Mouse (Mus musculus) B cell, adult 62 days (primary cell): ENCODE data around the gene Icam4. TPM values are rescaled to one million over a fixed set of nuclear protein-coding genes. Genes with fewer than 3 reads are reported as not detected.

ENCODE experiments used
- total RNA-seq: library from RNA; stranded (reverse); gene quantifications from 4 replicates; pipeline ENCODE4 v1.2.4, GENCODE M21; 2023

The Icam4 gene
- total RNA-seq = 0.63 TPM in 1 of 4 replicates, not detected in the others

DNA sequence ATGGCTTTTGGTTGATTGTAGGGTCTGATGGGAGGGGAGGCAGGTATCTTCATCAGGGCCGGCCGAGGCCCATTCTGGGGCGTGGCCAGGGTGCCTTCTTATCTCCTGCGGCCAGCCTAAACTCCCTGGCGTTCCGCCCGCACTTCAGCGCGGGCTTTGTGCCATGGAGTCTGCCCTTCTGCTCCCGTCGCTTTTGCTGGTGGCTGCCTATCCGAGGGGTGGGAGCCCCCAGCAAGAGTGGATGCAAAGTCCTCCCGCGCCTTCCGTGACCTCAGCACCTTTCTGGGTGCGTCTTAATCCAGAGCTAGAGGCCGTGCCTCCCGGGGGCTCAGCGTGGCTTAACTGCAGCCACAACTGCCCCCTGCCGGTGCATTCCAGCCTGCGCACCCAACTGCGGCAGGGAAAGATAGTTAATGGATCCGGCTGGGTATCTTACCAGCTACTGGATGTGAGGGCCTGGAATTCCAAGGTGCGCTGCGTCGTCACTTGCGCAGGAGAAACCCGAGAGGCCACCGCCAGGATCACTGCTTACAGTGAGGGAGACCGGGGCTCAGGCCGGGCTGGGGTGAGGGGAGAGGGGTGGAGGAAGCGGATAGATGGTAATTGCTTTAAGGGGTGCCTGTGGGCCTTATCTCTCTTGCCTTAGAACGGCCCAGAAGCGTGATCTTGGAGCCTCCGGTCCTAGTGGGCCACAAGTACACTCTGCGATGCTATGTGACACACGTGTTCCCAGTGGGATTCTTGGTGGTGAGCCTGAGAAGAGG lies at the start of gene Icam4:
Gene Icam4 (plus strand): TSS at position 83 of the 764 bp plus-strand sequence.

DNA sequence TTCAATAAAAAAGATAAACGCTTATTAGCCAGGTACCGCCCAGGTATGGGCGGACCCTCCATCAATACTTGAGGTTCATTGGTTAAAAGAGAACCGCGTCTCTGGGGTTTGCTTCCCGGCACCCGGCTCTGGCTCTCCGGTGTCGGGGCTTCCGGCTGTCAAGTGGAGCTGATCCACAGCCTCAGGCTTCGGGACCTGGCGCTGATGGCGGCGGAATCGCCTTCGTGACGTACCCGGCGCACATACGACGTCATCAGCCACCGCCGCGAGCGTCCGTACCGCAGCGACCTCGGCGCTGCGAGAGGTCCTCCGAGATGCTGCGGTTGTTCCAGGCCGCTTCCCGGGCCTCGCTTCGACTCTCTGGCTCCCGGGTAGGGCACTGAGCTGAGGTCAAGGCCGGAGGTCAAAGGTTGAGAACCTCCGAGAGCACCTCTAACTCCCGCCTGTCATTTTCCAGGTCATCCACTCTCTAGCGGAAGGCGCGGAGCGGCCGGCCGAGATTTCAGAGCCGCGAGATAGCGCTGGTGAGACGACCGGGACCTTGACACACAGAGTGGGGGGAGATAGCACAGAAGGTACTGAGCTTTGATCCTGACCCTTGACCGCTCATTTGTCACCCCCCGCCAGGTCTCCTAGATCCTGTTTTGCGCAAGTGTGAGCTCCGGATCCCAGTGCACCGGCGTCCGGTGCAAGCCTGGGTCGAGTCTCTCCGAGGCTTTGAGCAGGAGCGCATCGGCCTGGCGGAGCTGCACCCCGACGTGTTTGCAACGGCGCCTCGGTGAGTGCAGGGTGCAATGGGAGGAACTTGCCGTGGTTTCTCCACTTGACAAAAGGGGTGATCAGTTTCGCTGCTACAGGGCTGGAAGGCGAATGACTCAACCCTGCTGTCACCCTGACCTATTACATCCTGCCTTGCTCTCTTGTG lies 26.3 kb upstream of the Icam4 start, which contains the start of gene Mrpl4:
Gene Mrpl4 (plus strand): TSS at position 112 of the 925 bp plus-strand sequence.

DNA sequence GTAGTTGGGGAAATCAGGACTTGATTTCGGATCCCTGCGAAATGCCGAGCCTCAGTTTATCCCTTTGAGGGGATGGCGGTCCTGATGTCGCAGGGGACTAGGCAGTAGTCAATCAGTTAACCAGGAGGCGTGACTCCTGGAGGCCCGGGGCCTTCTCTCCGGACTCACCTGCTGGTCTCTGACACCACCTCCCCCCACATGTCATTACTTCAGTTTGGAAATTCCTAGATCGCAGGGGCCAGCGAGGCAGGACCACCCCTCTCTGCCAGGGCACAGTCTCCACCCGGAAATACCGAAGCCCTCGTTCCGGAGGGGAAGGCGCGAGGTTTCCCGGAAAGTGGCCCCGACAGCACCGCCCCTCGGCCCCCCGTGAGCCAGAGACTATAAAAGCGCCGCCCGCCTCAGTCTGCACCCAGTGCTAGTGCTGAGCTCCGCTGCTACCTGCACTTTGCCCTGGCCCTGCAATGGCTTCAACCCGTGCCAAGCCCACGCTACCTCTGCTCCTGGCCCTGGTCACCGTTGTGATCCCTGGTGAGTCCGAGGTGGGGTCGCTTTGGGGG lies 13.5 kb upstream of the Icam4 start, which contains the start of gene Icam1:
Gene Icam1 (plus strand): TSS at position 415 of the 560 bp plus-strand sequence.

DNA sequence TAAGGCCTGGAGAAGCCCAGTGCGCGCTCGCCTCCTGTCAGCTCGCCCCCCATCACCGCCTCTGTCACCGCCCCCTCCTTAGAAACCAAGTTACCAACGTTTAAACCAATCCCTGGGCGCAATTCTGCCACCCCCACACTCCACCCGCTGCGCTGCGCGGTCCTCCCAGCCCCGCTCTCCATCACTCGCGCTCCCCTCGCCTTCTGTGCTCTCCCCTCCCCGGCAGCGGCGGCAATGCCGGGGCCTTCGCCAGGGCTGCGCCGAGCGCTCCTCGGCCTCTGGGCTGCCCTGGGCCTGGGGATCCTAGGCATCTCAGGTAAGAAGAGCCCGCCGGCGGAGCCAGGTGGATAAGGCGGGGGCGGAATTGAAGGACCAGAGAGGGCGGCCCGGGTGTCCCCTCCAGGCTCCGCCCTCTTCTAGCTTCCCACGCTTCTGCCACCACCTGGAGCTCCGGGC lies 2.8 kb downstream of the Icam4 start, which contains the start of gene Icam5:
Gene Icam5 (plus strand): TSS at position 178 of the 456 bp plus-strand sequence.

DNA sequence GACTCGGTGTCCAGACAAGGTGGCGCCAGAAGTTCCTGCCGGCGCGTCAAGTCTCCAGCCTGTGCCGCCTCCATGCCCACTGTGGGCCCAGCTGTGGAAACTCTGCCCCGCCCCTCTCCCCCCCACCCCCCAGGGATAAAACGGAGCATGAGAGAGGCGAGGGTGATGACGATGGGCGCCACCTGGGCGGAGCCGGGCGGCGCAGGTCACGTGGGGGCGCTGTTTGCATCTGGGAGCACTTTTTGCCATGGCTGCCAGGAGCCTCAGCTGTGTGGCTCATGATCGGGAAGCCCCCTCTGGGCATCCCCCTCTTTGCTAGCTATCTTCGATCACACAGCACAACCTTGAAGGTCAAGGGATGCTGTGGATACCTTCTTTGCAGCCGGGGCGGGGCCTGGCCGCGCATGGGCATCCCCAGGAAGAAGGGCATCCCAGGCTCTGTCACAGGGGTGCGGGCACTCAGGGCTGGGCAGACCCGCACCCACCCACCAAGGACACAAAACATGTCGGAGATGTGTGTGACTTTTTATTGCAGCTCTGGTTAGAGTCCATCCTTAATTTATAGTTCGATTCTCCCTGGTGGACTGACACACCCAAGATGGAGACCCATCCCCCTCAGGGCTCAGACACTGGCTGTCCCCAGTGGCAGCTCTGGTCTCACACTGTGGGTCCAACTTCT lies 38.0 kb downstream of the Icam4 start, which contains the start of gene Zglp1:
Gene Zglp1 (minus strand): TSS at position 88 of the 679 bp plus-strand sequence.

DNA sequence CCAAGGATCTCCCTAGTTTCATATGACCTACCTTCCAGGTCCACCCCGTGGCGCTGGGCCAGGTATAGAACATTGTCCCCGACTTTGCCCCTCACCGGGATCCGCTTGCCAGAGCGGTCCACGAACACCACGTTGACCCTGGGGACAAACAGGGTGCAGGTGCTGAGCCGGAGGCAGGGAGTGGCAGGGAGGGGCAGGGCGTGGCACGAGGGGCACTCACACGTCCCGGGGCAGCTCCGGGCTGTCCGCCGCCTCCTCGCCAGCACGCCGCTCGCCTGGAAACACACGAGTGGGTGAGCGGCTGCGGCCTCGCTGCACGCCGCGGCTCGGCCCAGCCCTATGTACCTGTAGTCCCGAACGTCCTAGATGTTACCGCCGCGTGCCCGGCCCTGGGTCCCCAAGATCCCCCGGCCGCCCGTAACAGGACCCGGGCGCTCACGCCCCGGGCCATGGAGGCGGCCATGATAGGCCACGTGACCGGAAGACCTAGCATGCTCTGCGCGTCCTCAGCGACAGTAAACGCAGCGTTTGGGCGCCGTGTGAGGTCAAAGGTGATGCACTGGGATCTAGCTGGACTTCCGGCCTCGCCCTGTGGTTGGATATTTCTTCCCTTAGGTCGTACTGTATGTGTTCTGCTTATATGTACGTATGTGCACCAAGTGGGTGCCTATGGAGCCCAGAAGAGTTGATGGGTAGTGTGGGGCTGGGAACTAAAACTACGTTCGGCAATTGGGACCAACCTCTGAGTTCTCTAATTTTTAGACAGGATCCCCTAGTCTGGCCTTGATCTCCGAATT lies 44.1 kb downstream of the Icam4 start, which contains the start of the genes Gm49373 and Fdx1l:
Gene Gm49373 (minus strand): TSS at position 53 of the 797 bp plus-strand sequence.
Gene Fdx1l (minus strand): TSS at position 571 of the 797 bp plus-strand sequence.

Other genes starting within 250 kb of the Icam4 start
- gene Col5a3, start 214.3 kb upstream of the Icam4 start, total RNA-seq = 0.75 to 2.1 TPM (median 1.3 TPM) in 4 replicates
- gene Rdh8, start 210.9 kb upstream of the Icam4 start, total RNA-seq = not detected in 4 replicates
- gene A230050P20Rik, start 160.7 kb upstream of the Icam4 start, total RNA-seq = 45.8 to 56.2 TPM (median 51.6 TPM) in 4 replicates
- 0.49 to 2.0 TPM (median 1.0 TPM) in 4 replicates for gene Angptl6, start 149.6 kb upstream of the Icam4 start, total RNA-seq
- 114 to 135 TPM (median 121 TPM) in 4 replicates for gene Ppan, start 141.2 kb upstream of the Icam4 start, total RNA-seq
- gene Eif3g, start 130.8 kb upstream of the Icam4 start, total RNA-seq = 165 to 183 TPM (median 181 TPM) in 4 replicates
- gene Dnmt1, start 69.5 kb upstream of the Icam4 start, total RNA-seq = 67.0 to 72.1 TPM (median 69.3 TPM) in 4 replicates
- gene S1pr2, start 52.6 kb upstream of the Icam4 start, total RNA-seq = 2.3 to 3.2 TPM (median 3.1 TPM) in 4 replicates
- gene Mrpl4, start 26.6 kb upstream of the Icam4 start, total RNA-seq = 52.3 to 59.0 TPM (median 57.1 TPM) in 4 replicates
- gene Icam1, start 13.4 kb upstream of the Icam4 start, total RNA-seq = 49.4 to 53.1 TPM (median 50.5 TPM) in 4 replicates
- 0.20 to 0.33 TPM in 2 of 4 replicates, not detected in the others for gene Icam5, start 2.7 kb downstream of the Icam4 start, total RNA-seq
- not detected in 4 replicates for gene Zglp1, start 37.7 kb downstream of the Icam4 start, total RNA-seq
- gene Gm49373, start 43.7 kb downstream of the Icam4 start, total RNA-seq = 1.3 to 1.9 TPM (median 1.6 TPM) in 4 replicates
- 20.9 to 28.2 TPM (median 25.9 TPM) in 4 replicates for gene Fdx1l, start 44.2 kb downstream of the Icam4 start, total RNA-seq
- gene Gm38431, start 62.6 kb downstream of the Icam4 start, total RNA-seq = 9.4 to 13.1 TPM (median 9.8 TPM) in 4 replicates
- gene Raver1, start 62.6 kb downstream of the Icam4 start, total RNA-seq = 111 to 115 TPM (median 113 TPM) in 4 replicates
- 46.8 to 61.2 TPM (median 51.4 TPM) in 4 replicates for gene Tyk2, start 101.9 kb downstream of the Icam4 start, total RNA-seq
- 108 to 117 TPM (median 111 TPM) in 4 replicates for gene Cdc37, start 120.6 kb downstream of the Icam4 start, total RNA-seq
- gene Pde4a, start 136.3 kb downstream of the Icam4 start, total RNA-seq = 7.8 to 10.5 TPM (median 8.8 TPM) in 4 replicates
- gene Keap1, start 210.0 kb downstream of the Icam4 start, total RNA-seq = 25.0 to 32.1 TPM (median 29.5 TPM) in 4 replicates
- 0.24 to 0.36 TPM (median 0.28 TPM) in 3 of 4 replicates, not detected in the other for gene S1pr5, start 219.1 kb downstream of the Icam4 start, total RNA-seq
- gene Atg4d, start 235.9 kb downstream of the Icam4 start, total RNA-seq = 48.2 to 54.2 TPM (median 52.1 TPM) in 4 replicates